Mouse (Mus musculus) cerebellum, adult 2 months (tissue): Measurements from ENCODE around the gene Syt6. TPM values are rescaled to one million over a fixed set of nuclear protein-coding genes. Genes with fewer than 3 reads are reported as not detected.
A peak's percentile ranks its signal among the peaks of the same experiment; 100 is the strongest.

Source experiments
- DNase-seq, 2 experiments: peaks; one replicate each; pipeline ENCODE4 v3.0.0; 2021
- H3K27ac ChIP-seq: fragments of 200-500 bp; 2 replicates; pipeline ENCODE4 v1.5.1; 2012; ENCODE audit warnings: low read length, control low read depth, inconsistent platforms; ENCODE audit not compliant: insufficient read depth
- H3K27me3 ChIP-seq: fragments of 200-500 bp; 2 replicates; pipeline ENCODE4 v1.6.1; 2012; ENCODE audit warnings: inconsistent platforms, mild to moderate bottlenecking, low read length, moderate library complexity; ENCODE audit not compliant: control insufficient read depth, insufficient read depth
- H3K4me1 ChIP-seq: fragments of 200-500 bp; 2 replicates; pipeline ENCODE4 v1.6.1; 2011; ENCODE audit warnings: low read length; ENCODE audit not compliant: control insufficient read depth, insufficient read depth
- H3K4me3 ChIP-seq: fragments of 200-500 bp; replicated peaks from 2 replicates; pipeline ENCODE3; 2011; ENCODE audit warnings: mild to moderate bottlenecking, low read depth, low read length, control low read depth; ENCODE audit not compliant: insufficient read depth
- CTCF ChIP-seq: fragments of 200-500 bp; IDR thresholded peaks from 2 replicates; pipeline ENCODE4 v1.5.1; 2011; ENCODE audit warnings: low read depth, mild to moderate bottlenecking, control low read depth, low read length, moderate library complexity, borderline replicate concordance; ENCODE audit not compliant: insufficient read depth
- POLR2A ChIP-seq: fragments of 200-500 bp; IDR thresholded peaks from 2 replicates; pipeline ENCODE4 v1.6.1; 2011; ENCODE audit warnings: low read length, control low read depth, borderline replicate concordance; ENCODE audit not compliant: insufficient read depth
- WGBS: fragments of 180-500 bp; shearing (Covaris S2); methylation state at CpG from one replicate; pipeline ENCODE4 v1.1.7; 2018; 5-methylcytosine and 5-hydroxymethylcytosine counted together
- polyA plus RNA-seq: library from polyadenylated mRNA; depleted of rRNA; stranded (reverse); fragments of >200 nt; gene quantifications from 2 replicates; pipeline ENCODE4 v1.2.3, GENCODE M21; 2012

Gene Syt6
- polyA plus RNA-seq, 1 experiment, result 12.3 TPM

- DNase-seq, result no peak
- H3K4me3 ChIP-seq, result no peak overlapping the region
- 70% methylated on average over 5 of the region's 5 CpGs for WGBS
- H3K4me1 ChIP-seq, result no peaks in the 10 kb centered on the region; the same call in 1 of the 2 replicates
- H3K27ac ChIP-seq, result no peak overlapping the region
- no peaks in the 10 kb centered on the region for H3K27me3 ChIP-seq
- TF ChIP-seq POLR2A, result no peak
- no peak for TF ChIP-seq CTCF
Observed at GRCm38 (mm10) chr3:103550236-103550635, 24.8 kb upstream of the Syt6 start.

- Histone ChIP-seq H3K27me3 (no peaks in the 10 kb centered on the region), H3K27ac (no peak overlapping the region), H3K4me3 (no peak overlapping the region), H3K4me1 (peaks cover 24% of the 10 kb centered on the region)
- TF ChIP-seq POLR2A, result no peak
- no peak for TF ChIP-seq CTCF
- 22% methylated on average over 3 of the region's 3 CpGs for WGBS
- peak; percentile 66 to 80 for DNase-seq
Observed at GRCm38 (mm10) chr3:103567226-103567625, 7.8 kb upstream of the Syt6 start.

- WGBS, result 84% methylated on average over 4 of the region's 4 CpGs
- H3K27ac ChIP-seq, result no peak overlapping the region
Observed at GRCm38 (mm10) chr3:103572526-103572925, 2.5 kb upstream of the Syt6 start.

GRCm38 (mm10) chr3:103573106-103573790 is 1.8 kb upstream of the Syt6 start:
- Histone ChIP-seq H3K27me3 (no peaks in the 10 kb centered on the region; the same call in 1 of the 2 replicates), H3K4me1 (peaks cover 21% of the 10 kb centered on the region), H3K27ac (peak overlapping the region; percentile 36; the same call in 1 of the 2 replicates), H3K4me3 (peak overlapping the region; percentile 21)
- 4% methylated on average over 20 of the region's 20 CpGs for WGBS
- peak; percentile 68 to 79 for DNase-seq
- TF ChIP-seq CTCF (no peak), POLR2A (peak; percentile 32; the same call in 1 of the 2 replicates)

More at GRCm38 (mm10) chr3:103572526-103572925, 2.5 kb upstream of the Syt6 start:
- TF ChIP-seq POLR2A (no peak), CTCF (no peak)
- no peaks in the 10 kb centered on the region; the same call in 1 of the 2 replicates for H3K27me3 ChIP-seq
- peak in 1 of 2 experiments; percentile 23 for DNase-seq
- H3K4me1 ChIP-seq, result peaks cover 26% of the 10 kb centered on the region
- H3K4me3 ChIP-seq, result no peak overlapping the region

- peaks cover 21% of the 10 kb centered on the region for H3K4me1 ChIP-seq
- no peak for TF ChIP-seq POLR2A
- no peak for TF ChIP-seq CTCF
- H3K27ac ChIP-seq, result peak overlapping the region; percentile 36; the same call in 1 of the 2 replicates
- DNase-seq, result no peak
- peak overlapping the region; percentile 11 for H3K4me3 ChIP-seq
- no peaks in the 10 kb centered on the region; the same call in 1 of the 2 replicates for H3K27me3 ChIP-seq
- WGBS, result 47% methylated on average over 14 of the region's 14 CpGs
Observed at GRCm38 (mm10) chr3:103573791-103574166, 1.3 kb upstream of the Syt6 start.

- peak overlapping the region; percentile 77 for H3K4me3 ChIP-seq
- DNase-seq, result no peak
- no peaks in the 10 kb centered on the region; the same call in 1 of the 2 replicates for H3K27me3 ChIP-seq
- 71% methylated on average over 22 of the region's 22 CpGs for WGBS
- H3K4me1 ChIP-seq, result peaks cover 21% of the 10 kb centered on the region
- TF ChIP-seq POLR2A (no peak), CTCF (no peak)
- no peak overlapping the region for H3K27ac ChIP-seq
Observed at GRCm38 (mm10) chr3:103574566-103575155, 370 bp upstream of the Syt6 start.

GRCm38 (mm10) chr3:103575893-103576641 is 1.0 kb downstream of the Syt6 start:
- Histone ChIP-seq H3K4me1 (peaks cover 21% of the 10 kb centered on the region), H3K4me3 (peak overlapping the region; percentile 77), H3K27me3 (no peaks in the 10 kb centered on the region; the same call in 1 of the 2 replicates), H3K27ac (0 out of 2 replicates have a peak overlapping the region, but pooled peaks have one; percentile 6)
- 2% methylated on average over 65 of the region's 69 CpGs for WGBS
- peak; percentile 49 to 66 for DNase-seq
- TF ChIP-seq CTCF (peak; percentile 10; the same call in 1 of the 2 replicates), POLR2A (peak; percentile 25; the same call in 1 of the 2 replicates)
